ENCODE assay signal across 34 mouse cellular contexts in genomic region chr14:55495509-55496240, GRCm38 (mm10). TPM values are rescaled to one million over a fixed set of nuclear protein-coding genes. Genes with fewer than 3 reads are reported as not detected.
DNase-seq lines count a peak whose midpoint lies in the region; ATAC-seq lines count a peak whose summit lies in the region.
"Had no signal": no experiment of that assay in that cellular context is flagged by ENCODE, and none has a peak within 500 bp of the region (broad histone marks: within the 10 kb centered on the region; RNA-seq: fewer than 3 reads in every experiment).

No protein-coding gene starts in this region.

- no peaks in the 10 kb centered on the region; the same call in 1 of the 2 replicates for H3K9me3 ChIP-seq in heart, embryonic 10.5 days
- H3K9me3 ChIP-seq in heart, embryonic 11.5 days (replicated peaks; ENCODE audit: control insufficient read depth, low read length) = no peaks in the 10 kb centered on the region
- no peaks in the 10 kb centered on the region for H3K9me3 ChIP-seq in midbrain, embryonic 11.5 days (ENCODE audit: control insufficient read depth, low read length)
- H3K9me3 ChIP-seq in midbrain, embryonic 10.5 days (replicated peaks) = no peaks in the 10 kb centered on the region
- H3K9me3 ChIP-seq: embryonic facial prominence, embryonic 10.5 days; embryonic facial prominence, embryonic 15.5 days; forebrain, embryonic 12.5 days; limb, embryonic 13.5 days; megakaryocyte, embryonic 14.5 days; midbrain, embryonic 15.5 days; stomach, embryonic 15.5 days had no signal

- H3K9ac ChIP-seq in heart, embryonic 11.5 days (ENCODE audit: low read depth, low read length) = no peak overlapping the region
- H3K9ac ChIP-seq in midbrain, embryonic 11.5 days (ENCODE audit: low read length) = no peak overlapping the region
- H3K9ac ChIP-seq: embryonic facial prominence, embryonic 15.5 days; forebrain, embryonic 12.5 days; forebrain, postnatal 0 days; limb, embryonic 13.5 days; midbrain, embryonic 15.5 days; stomach, embryonic 15.5 days had no signal

- 0 out of 2 replicates have a peak, but pooled peaks cover 3% of the 10 kb centered on the region for H3K36me3 ChIP-seq in heart, embryonic 10.5 days
- H3K36me3 ChIP-seq in heart, embryonic 11.5 days (ENCODE audit: control insufficient read depth, insufficient read depth, low read length) = no peaks in the 10 kb centered on the region
- H3K36me3 ChIP-seq in midbrain, embryonic 11.5 days (ENCODE audit: control insufficient read depth, insufficient read depth, low read length) = peaks cover 2% of the 10 kb centered on the region; the same call in 1 of the 2 replicates
- H3K36me3 ChIP-seq in midbrain, embryonic 10.5 days = peaks cover 69% of the 10 kb centered on the region
- H3K36me3 ChIP-seq: limb, embryonic 13.5 days; stomach, embryonic 15.5 days had no signal

- H3K4me1 ChIP-seq in heart, embryonic 10.5 days = peaks cover 47% of the 10 kb centered on the region
- H3K4me1 ChIP-seq in heart, embryonic 11.5 days (ENCODE audit: control insufficient read depth, insufficient read depth, low read length) = peaks cover 16% of the 10 kb centered on the region
- 0 out of 2 replicates have a peak, but pooled peaks cover 4% of the 10 kb centered on the region for H3K4me1 ChIP-seq in midbrain, embryonic 11.5 days (ENCODE audit: control insufficient read depth, insufficient read depth, low read length)
- peaks cover 18% of the 10 kb centered on the region for H3K4me1 ChIP-seq in midbrain, embryonic 10.5 days

- H3K27me3 ChIP-seq in heart, embryonic 10.5 days (ENCODE audit: insufficient read depth, poor library complexity, severe bottlenecking) = peaks cover 45% of the 10 kb centered on the region
- peaks cover 7% of the 10 kb centered on the region for H3K27me3 ChIP-seq in heart, embryonic 11.5 days (ENCODE audit: control insufficient read depth, insufficient read depth, low read length)
- H3K27me3 ChIP-seq in midbrain, embryonic 11.5 days (ENCODE audit: control insufficient read depth, insufficient read depth, low read length) = no peaks in the 10 kb centered on the region
- 0 out of 2 replicates have a peak, but pooled peaks cover 4% of the 10 kb centered on the region for H3K27me3 ChIP-seq in midbrain, embryonic 10.5 days (ENCODE audit: low read depth, poor library complexity, severe bottlenecking)
- H3K27me3 ChIP-seq: embryonic facial prominence, embryonic 15.5 days; forebrain, embryonic 12.5 days; limb, embryonic 13.5 days; midbrain, embryonic 15.5 days; Patski; stomach, embryonic 15.5 days had no signal

- H3K27ac ChIP-seq in heart, embryonic 10.5 days = peak overlapping the region; percentile 32; the same call in 1 of the 2 replicates
- H3K27ac ChIP-seq in heart, embryonic 11.5 days (ENCODE audit: low read depth, low read length) = no peak overlapping the region; the same call in 1 of the 2 replicates
- H3K27ac ChIP-seq in midbrain, embryonic 11.5 days (ENCODE audit: low read depth, low read length) = no peak overlapping the region
- H3K27ac ChIP-seq in midbrain, embryonic 10.5 days (replicated peaks) = no peak overlapping the region
- H3K27ac ChIP-seq: embryonic facial prominence, embryonic 10.5 days; embryonic facial prominence, embryonic 15.5 days; forebrain, embryonic 12.5 days; layer of hippocampus, adult 2 months; limb, embryonic 13.5 days; midbrain, embryonic 15.5 days; stomach, embryonic 15.5 days had no signal

- ATAC-seq in heart, embryonic 11.5 days (replicated peaks; ENCODE audit: insufficient number of reproducible peaks, low FRiP score, low TSS enrichment) = no peak
- ATAC-seq in midbrain, embryonic 11.5 days (ENCODE audit: low FRiP score) = no peak
- ATAC-seq: forebrain, postnatal 0 days; hindbrain, embryonic 16.5 days; midbrain, embryonic 15.5 days; Patski had no signal

- 71% methylated on average over 20 of the region's 20 CpGs for WGBS in heart, embryonic 10.5 days
- 71% methylated on average over 20 of the region's 20 CpGs for WGBS in heart, embryonic 11.5 days (ENCODE audit: insufficient replicate concordance)
- WGBS in midbrain, embryonic 11.5 days = 76% methylated on average over 16 of the region's 20 CpGs
- 77% methylated on average over 20 of the region's 20 CpGs for WGBS in midbrain, embryonic 10.5 days

- DNase-seq in heart, embryonic 10.5 days (ENCODE audit: low spot score) = no peak
- peak; percentile 69 for DNase-seq in midbrain, embryonic 11.5 days (ENCODE audit: low spot score, missing footprints)
- DNase-seq in midbrain, embryonic 10.5 days (ENCODE audit: low spot score) = no peak
- peak; percentile 70 for DNase-seq in cerebellum, adult 9-11 months
- no peak for DNase-seq in layer of hippocampus, postnatal 14 days (ENCODE audit: low spot score in 2 of 2)
- no peak for DNase-seq in lung, adult 18-20 months
- DNase-seq: adrenal gland, postnatal 14 days; forebrain, postnatal 0 days; gastrocnemius, postnatal 10 days; heart, adult 11 months; heart, postnatal 14 days; kidney, adult 2 months; kidney, postnatal 36 days; lung, postnatal 36 days; right cerebral cortex, postnatal 25 days had no signal

- no peak overlapping the region for H3K4me2 ChIP-seq in heart, embryonic 11.5 days
- no peak overlapping the region for H3K4me2 ChIP-seq in midbrain, embryonic 11.5 days
- H3K4me2 ChIP-seq: embryonic facial prominence, embryonic 15.5 days; forebrain, embryonic 12.5 days; limb, embryonic 13.5 days; liver, embryonic 11.5 days; midbrain, embryonic 15.5 days; stomach, embryonic 15.5 days had no signal

- H3K4me3 ChIP-seq in heart, embryonic 10.5 days = 0 out of 2 replicates have a peak overlapping the region, but pooled peaks have one; percentile 13
- no peak overlapping the region for H3K4me3 ChIP-seq in heart, embryonic 11.5 days (ENCODE audit: low read depth, low read length)
- no peak overlapping the region for H3K4me3 ChIP-seq in midbrain, embryonic 11.5 days (ENCODE audit: low read depth, low read length)
- H3K4me3 ChIP-seq in midbrain, embryonic 10.5 days = no peak overlapping the region
- H3K4me3 ChIP-seq: embryonic facial prominence, embryonic 10.5 days; embryonic facial prominence, embryonic 15.5 days; forebrain, embryonic 12.5 days; layer of hippocampus, adult 2 months; limb, embryonic 13.5 days; megakaryocyte, embryonic 14.5 days; midbrain, embryonic 15.5 days; stomach, embryonic 15.5 days had no signal

RNA-seq across cellular contexts. Expression of gene Carmil3, which starts 5.2 kb away (rescaled TPM):
- 1.5 and 3.3 TPM in 2 replicates for polyA plus RNA-seq in heart, embryonic 10.5 days (2016; fragmentation: Nextera tagmentation; extraction: Ambion mirVana)
- polyA plus RNA-seq in heart, embryonic 11.5 days (2014; fragmentation: Nextera tagmentation; extraction: Ambion mirVana) = 2.2 TPM in 2 replicates
- 8.6 and 9.7 TPM in 2 replicates for polyA plus RNA-seq in midbrain, embryonic 11.5 days (2014; fragmentation: Nextera tagmentation; extraction: Ambion mirVana)
- 5.2 and 6.6 TPM in 2 replicates for polyA plus RNA-seq in midbrain, embryonic 10.5 days (2016; fragmentation: Nextera tagmentation; extraction: Ambion mirVana)
- 10 to 100 TPM; 68.3 to 97.6 TPM for total RNA-seq in layer of hippocampus, postnatal 14 days (2021)
- total RNA-seq: neutrophil, adult 5-6 weeks had no signal

RNA-seq across cellular contexts. Expression of gene Cpne6, which starts 14.6 kb away (rescaled TPM):
- polyA plus RNA-seq in heart, embryonic 10.5 days (2016; fragmentation: Nextera tagmentation; extraction: Ambion mirVana) = 0.36 and 0.41 TPM in 2 replicates
- polyA plus RNA-seq in heart, embryonic 11.5 days (2014; fragmentation: Nextera tagmentation; extraction: Ambion mirVana) = 0.32 and 0.43 TPM in 2 replicates
- 0.23 and 0.26 TPM in 2 replicates for polyA plus RNA-seq in midbrain, embryonic 11.5 days (2014; fragmentation: Nextera tagmentation; extraction: Ambion mirVana)
- 0.36 and 0.48 TPM in 2 replicates for polyA plus RNA-seq in midbrain, embryonic 10.5 days (2016; fragmentation: Nextera tagmentation; extraction: Ambion mirVana)
- total RNA-seq in layer of hippocampus, postnatal 14 days (2021) = 100 to 1,000 TPM; 544 to 545 TPM
- total RNA-seq: adrenal gland, postnatal 14 days; heart, postnatal 14 days; MEL; neutrophil, adult 5-6 weeks had no signal
- polyA plus RNA-seq: liver, embryonic 16.5 days; Patski had no signal

RNA-seq across cellular contexts. Expression of gene Dhrs4, which starts 17.1 kb away (rescaled TPM):
- 62.6 and 85.5 TPM in 2 replicates for polyA plus RNA-seq in heart, embryonic 10.5 days (2016; fragmentation: Nextera tagmentation; extraction: Ambion mirVana)
- polyA plus RNA-seq in heart, embryonic 11.5 days (2014; fragmentation: Nextera tagmentation; extraction: Ambion mirVana) = 22.0 and 44.5 TPM in 2 replicates
- polyA plus RNA-seq in midbrain, embryonic 11.5 days (2014; fragmentation: Nextera tagmentation; extraction: Ambion mirVana) = 33.9 and 34.8 TPM in 2 replicates
- polyA plus RNA-seq in midbrain, embryonic 10.5 days (2016; fragmentation: Nextera tagmentation; extraction: Ambion mirVana) = 60.9 and 64.5 TPM in 2 replicates
- 10 to 100 TPM; 17.0 to 21.9 TPM for total RNA-seq in layer of hippocampus, postnatal 14 days (2021)

RNA-seq across cellular contexts. Expression of gene Nrl, which starts 29.1 kb away (rescaled TPM):
- not detected in 2 replicates for polyA plus RNA-seq in heart, embryonic 10.5 days (2016; fragmentation: Nextera tagmentation; extraction: Ambion mirVana)
- not detected in 2 replicates for polyA plus RNA-seq in heart, embryonic 11.5 days (2014; fragmentation: Nextera tagmentation; extraction: Ambion mirVana)
- polyA plus RNA-seq in midbrain, embryonic 11.5 days (2014; fragmentation: Nextera tagmentation; extraction: Ambion mirVana) = not detected in 2 replicates
- polyA plus RNA-seq in midbrain, embryonic 10.5 days (2016; fragmentation: Nextera tagmentation; extraction: Ambion mirVana) = not detected in 2 replicates
- total RNA-seq in layer of hippocampus, postnatal 14 days (2021) = 1 to 10 TPM; 1.5 to 2.2 TPM
- total RNA-seq: adrenal gland, postnatal 14 days; gastrocnemius, postnatal 10 days; heart, postnatal 14 days; MEL; neutrophil, adult 5-6 weeks had no signal
- polyA plus RNA-seq: embryonic facial prominence, embryonic 10.5 days; embryonic facial prominence, embryonic 15.5 days; forebrain, embryonic 12.5 days; intestine, embryonic 14.5 days; kidney, adult 2 months; kidney, embryonic 16.5 days; limb, embryonic 13.5 days; liver, embryonic 11.5 days; liver, embryonic 16.5 days; lung, embryonic 16.5 days; neural tube, embryonic 11.5 days; Patski; stomach, embryonic 15.5 days had no signal

RNA-seq across cellular contexts. Expression of gene Pck2, which starts 44.4 kb away (rescaled TPM):
- 31.5 and 32.5 TPM in 2 replicates for polyA plus RNA-seq in heart, embryonic 10.5 days (2016; fragmentation: Nextera tagmentation; extraction: Ambion mirVana)
- 28.0 and 33.0 TPM in 2 replicates for polyA plus RNA-seq in heart, embryonic 11.5 days (2014; fragmentation: Nextera tagmentation; extraction: Ambion mirVana)
- 10.0 and 10.7 TPM in 2 replicates for polyA plus RNA-seq in midbrain, embryonic 11.5 days (2014; fragmentation: Nextera tagmentation; extraction: Ambion mirVana)
- polyA plus RNA-seq in midbrain, embryonic 10.5 days (2016; fragmentation: Nextera tagmentation; extraction: Ambion mirVana) = 16.5 and 18.5 TPM in 2 replicates
- 10 to 100 TPM; 24.0 to 26.8 TPM for total RNA-seq in layer of hippocampus, postnatal 14 days (2021)

Comparison
In these comparisons a context has a peak if more than half of its experiments do, and no peak if none do; other contexts are left out.
1. DNase-seq: peak in midbrain, embryonic 11.5 days (single experiment) and cerebellum, adult 9-11 months (single experiment); none in heart, embryonic 10.5 days (single experiment), midbrain, embryonic 10.5 days (single experiment), layer of hippocampus, postnatal 14 days (0 of 2) and lung, adult 18-20 months (0 of 2).